Mouse (Mus musculus) erythroblast, embryonic 14.5 days (primary cell): ENCODE results near the gene Npepps.

Experiments used
- GATA1 ChIP-seq: IDR thresholded peaks from 2 replicates; pipeline ENCODE4 v1.6.1; 2012; ENCODE audit warnings: low read length, inconsistent platforms, mixed read lengths
- TAL1 ChIP-seq: IDR thresholded peaks from 3 replicates; pipeline ENCODE4 v1.6.1; 2012; ENCODE audit warnings: low read length, inconsistent platforms, mixed read lengths

GRCm38 (mm10) chr11:97314751-97315503 lies 34.5 kb upstream of the Npepps start:
- TF ChIP-seq GATA1, result no peak
- TF ChIP-seq TAL1, result no peak
